Mouse (Mus musculus) kidney, postnatal 36 days (tissue): ENCODE measurements at regions not wholly inside any gene's neighbourhood (a gene's known extent, or its start where the extent isn't known, plus 50 kb on each side); places are given as distances from the start of the nearest gene placed in this dataset.

Experiments
- DNase-seq, 2 experiments: peaks; one replicate each; pipeline ENCODE4 v3.0.0; 2021 to 2022; ENCODE audit warnings: mixed read lengths in 2 of 2

DNA sequence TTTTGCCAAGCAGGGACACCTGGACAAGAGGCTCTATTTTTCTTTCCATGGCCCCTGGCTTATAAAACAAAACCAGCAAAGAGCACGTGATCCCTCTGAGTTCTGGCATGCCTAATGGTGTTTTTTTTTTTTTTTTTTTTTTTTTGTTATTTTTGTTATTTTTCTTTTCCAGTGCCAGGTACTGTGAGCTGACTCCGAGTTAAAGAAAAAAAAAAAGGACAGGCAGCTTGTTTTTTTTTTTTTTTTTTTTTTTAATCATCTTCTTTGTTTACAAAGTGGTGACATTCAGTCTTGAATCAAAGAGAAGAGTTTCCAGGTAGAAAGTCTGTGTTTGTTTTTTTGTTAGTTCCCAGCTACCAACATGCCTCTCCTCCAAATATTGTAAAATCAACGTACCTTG, 263.8 kb downstream of the Bcl11a start:
- no peak for DNase-seq

DNA sequence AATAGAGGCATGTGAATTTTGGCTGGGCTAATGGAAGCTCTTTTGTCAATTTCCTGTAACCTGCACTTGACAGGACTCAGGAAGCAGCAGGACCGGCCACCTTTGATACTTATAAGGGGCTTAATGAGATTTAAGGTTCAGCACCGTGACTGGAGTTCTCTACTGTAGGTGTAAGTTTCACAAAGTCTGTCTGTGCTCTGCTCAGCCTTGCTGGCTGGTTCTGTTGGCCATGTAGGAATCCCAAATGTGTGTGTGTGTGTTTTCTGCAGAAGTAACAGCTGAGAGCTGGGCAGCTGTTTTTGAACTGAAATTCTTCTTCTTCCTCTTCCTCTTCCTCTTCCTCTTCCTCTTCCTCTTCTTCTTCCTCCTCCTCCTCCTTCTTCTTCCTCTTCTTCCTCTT, 264.3 kb downstream of the Bcl11a start:
- no peak for DNase-seq

DNA sequence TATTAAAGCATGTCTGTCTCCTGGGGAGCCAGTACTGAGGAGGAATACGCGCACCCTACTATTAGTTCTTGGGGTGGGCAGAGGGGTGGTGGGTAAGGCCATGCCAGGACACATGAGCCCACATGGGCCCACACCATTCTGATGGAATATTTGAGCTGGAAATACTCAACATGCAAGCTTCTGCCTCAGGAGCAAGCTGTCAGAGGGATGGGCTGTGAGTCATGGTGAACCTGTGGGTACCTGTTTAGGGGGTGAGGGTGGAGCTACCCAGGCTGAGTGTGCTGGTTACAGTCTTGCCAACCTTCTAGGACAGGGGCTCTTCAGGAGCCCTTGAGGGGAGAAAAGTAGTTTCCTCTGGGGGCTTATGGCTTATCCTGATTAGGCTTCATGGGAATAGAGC, 264.9 kb downstream of the Bcl11a start:
- DNase-seq = no peak

DNA sequence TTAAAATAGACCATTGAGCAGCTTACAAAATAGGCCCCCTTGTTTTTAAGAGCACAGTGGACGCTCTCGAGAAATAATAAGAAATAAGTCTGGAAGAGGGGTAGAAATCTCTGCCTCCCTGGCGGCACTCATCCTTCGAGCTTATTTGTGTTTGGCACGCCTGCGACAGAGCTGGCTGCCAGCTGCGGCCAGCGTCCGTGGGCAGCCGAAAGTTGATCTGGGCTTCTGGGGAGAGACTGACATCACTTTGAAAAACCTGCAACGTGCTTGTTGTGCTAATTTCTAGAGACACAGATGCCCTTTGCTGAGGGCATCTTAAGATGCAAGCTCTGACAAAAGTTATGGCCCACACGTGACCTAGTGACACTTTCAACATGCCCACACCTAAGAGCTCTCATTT, 269.4 kb downstream of the Bcl11a start:
- no peak for DNase-seq

DNA sequence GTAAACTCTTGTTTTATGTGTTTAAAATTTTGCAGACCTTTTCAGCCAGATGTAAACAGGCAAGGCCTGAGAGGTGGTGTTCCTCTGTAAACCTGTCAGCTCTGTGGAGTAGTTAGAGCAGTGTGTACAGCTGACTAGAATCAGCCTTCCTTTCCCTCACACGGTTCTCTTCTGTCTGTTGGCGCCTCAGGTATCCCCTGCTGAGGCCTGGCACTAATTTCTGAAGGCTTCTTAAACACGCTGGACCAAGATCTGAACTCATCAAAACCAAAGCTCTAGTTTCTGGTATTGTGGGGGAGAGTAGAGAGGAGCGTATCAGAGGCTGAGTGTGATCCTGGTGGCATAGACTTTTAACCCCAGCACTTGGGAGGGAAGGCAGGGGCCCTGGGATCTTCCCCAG, 270.9 kb downstream of the Bcl11a start:
- DNase-seq = no peak

DNA sequence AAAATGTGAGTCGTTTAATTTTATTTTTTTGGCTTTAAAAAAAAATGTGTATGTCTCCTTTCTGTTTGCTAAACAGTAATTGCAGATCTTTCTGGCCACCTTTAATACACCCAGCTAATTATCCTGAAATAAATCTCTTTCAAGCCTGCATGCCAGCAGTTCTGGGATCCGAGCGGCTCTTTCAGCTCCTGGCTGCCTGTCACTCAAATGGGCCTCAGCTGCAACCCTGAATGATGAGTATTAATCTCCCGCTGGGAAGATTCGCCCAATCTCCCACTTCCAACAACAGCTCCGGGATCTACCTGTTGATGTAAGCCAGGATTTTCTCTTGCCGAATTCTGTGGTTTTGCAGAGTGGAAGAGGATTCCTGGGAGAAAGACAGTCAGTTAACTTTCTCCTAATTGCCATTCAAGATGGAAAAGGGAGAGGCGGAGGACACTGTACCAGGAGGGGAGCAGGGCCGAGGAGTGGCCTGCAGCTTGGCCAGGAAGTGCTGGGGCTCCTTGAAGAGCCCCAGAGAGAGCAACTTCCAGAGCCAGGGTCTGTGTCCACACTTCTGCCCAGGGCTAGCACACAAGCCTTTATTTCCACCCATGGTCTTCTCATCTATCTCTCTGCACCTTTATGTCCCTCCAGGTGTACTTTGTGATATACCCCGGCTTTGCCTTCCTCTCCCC, 272.2 kb downstream of the Bcl11a start:
- no peak for DNase-seq

DNA sequence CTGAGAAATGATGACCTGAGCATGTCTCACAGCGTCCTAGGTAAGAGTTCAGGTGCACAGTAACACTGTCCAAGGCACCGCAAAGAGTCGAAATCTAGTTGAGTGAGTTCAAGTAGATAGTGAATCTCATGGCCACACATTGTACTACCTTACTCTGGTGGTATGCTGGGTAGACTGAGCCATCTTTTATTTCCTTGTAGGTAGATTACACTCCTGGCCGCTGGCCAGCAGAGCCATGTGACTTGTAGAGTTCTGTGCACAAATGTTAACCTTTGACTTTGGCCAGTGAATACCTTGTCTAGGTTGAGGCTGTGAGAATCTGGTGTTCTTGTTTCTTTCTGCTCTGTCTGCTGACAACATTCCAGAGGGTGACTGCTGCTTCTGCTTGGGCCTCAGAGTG, 273.0 kb downstream of the Bcl11a start:
- DNase-seq = peak; percentile 29 to 49

DNA sequence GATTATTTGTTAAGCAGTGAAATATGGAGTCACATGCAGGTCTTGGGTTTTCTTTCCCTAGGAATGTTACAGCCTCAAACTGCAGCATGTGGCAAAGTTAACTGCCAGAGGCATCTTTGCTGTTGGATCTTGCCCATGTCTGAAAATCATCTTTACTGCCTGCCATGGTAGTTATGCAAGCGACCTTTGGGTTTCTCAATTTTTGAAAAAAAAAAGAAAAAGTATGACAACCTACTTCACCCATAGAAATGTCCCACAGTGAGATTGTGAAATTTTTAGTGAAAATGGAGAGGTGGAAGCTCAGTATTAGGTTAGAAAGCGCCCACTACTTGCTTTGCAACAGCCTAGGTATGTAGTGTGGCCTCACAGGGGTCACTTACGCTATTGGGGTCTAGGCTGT, 274.2 kb downstream of the Bcl11a start:
- no peak for DNase-seq

DNA sequence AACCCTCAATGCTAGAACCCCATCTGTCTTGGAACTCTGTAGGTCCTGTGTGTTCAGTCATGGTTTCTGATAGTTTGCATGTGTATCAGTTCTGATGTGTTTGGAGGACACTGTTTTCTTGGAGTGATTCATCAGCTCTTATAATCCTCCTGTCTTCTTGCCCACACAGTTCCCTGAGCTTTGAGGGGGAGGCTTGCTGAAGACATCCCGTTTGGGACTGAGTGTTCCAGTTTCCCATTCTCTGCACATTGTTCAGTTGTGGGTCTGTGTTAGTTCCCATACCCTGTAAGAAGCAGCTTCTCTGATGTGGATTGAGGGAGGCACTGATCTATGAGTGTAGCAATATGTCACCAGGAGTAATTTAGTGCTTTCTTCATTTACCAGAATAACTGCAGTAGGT, 275.2 kb downstream of the Bcl11a start:
- DNase-seq = no peak

DNA sequence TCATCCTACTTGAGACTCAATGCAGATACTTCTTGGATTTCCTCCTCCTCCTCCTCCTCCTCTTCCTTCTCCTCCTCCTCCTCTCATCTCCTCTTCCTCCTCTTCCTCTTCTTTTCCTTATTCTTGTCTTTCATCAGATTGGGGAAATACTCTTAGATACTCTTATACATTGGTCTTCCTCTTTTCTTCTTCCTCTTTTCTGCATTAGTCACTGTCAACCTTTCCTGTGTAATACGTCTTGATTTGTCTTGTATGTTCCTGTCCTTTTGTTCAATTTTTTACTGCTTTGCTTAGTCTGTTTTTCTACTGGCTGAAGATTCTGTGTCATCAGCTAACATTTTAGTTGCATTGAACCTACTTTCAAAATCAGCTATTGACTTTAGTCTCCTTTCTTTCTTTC, 279.5 kb downstream of the Bcl11a start:
- no peak for DNase-seq

DNA sequence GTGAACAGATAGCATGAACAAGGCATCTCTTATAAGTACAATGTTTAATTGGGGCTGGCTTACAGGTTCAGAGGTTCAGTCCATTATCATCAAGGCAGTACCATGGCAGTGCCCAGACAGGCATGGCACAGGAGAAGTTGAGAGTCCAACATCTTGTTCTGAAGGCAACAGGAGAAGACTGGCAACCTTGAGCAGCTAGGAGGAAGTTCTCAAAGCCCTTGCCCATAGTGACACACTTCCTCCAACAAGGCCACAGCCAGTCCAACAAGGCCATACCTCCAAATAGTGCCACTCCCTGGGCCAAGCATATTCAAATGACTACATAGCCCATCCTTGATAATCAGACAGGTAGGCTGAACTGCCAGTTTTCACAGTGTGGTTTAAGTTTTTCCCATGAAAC, 281.2 kb downstream of the Bcl11a start:
- DNase-seq = no peak

DNA sequence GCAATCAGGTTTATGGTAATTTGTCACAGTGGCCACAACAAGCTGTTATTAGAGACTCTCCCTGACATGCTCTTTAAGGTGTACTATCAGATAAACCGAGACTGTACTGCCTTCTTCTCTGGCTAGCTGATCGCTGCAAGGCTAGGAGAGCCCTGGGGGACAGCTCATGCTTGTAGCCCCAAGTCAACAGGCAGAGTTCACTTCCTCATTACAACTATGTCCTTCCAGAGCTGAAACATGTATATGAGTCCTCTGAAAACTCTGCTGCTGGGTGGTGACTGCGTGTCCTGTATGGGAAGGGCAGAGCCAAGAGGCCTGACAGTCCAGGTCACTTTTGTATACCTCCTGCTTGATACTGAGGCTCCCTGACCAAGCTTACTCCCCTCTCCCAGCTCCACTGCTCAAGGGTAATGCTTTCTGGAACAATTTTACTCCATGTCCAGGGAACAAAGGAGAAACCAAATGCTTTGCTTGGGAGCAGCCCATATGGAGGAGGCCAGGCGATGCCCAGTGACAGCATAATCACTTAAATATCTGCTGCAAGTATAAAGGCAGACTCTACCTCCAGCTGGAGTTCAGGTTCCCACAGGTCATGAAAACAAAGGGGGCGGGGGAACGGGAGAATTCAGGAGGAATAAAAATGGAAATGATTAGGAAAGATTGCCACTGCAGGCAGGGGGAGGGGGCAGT, 284.3 kb downstream of the Bcl11a start:
- DNase-seq = no peak

DNA sequence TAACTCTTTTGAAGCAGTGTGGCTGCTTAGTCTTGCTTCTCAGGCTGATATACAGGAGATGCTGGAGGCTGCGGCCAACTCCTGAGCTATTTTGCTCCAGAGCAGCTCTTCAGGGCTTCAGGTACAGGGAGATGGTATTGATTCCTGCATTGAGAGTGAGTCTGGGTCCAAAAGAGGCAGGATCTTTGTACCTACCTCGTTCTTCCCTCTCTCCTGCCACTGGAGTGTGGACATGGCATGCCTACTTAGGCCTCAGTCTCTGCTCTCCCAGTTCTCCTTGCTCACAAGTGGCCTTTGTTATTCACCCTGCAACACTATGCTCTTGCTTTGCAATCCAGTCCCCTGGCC, 284.8 kb downstream of the Bcl11a start:
- no peak for DNase-seq

DNA sequence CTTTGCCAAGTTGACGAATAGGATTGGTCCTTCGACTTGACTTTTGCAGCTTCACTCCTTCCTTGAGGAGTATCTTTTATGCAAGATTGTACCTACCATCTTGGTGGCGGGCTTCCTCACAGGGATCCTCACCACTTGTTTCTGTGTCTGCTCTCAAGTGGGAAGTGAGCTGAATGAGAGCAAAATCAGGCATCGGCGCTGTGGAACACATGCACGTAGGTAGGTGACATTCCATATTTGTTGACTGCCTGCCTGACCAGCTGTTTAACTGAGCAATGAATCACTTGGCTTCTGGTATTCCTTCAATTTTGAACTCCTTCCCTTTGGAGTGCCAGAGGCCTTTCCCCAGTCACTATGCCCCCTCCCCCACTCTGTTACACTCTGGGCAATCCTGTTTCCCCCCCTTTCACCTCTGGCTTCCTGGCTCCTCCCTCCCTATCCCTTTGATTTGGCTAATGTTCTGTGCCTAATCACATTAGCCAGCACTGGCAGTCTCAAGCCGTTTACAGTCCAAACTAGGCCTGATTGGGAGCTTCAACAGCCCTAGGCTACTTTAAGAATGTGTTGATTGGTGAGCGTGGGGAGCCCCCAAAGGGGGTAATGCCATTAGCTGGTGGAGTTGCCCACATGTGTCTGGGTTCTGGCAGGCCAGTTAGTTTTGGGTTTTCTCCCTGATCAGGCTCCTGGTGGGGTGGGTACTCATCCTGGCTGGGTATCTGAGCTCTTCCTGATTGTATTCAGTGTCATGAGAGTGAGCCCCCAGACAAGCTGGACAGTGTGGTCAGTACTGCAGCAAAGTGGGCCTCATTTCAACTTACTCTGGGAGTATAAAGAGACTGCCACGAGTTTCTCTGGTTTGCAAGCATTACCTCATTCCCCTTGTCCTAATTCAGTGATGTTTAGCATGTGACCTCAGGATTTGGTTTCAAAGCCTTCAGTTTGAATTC, 285.8 kb downstream of the Bcl11a start:
- peak in 1 of 2 experiments; percentile 20 for DNase-seq

DNA sequence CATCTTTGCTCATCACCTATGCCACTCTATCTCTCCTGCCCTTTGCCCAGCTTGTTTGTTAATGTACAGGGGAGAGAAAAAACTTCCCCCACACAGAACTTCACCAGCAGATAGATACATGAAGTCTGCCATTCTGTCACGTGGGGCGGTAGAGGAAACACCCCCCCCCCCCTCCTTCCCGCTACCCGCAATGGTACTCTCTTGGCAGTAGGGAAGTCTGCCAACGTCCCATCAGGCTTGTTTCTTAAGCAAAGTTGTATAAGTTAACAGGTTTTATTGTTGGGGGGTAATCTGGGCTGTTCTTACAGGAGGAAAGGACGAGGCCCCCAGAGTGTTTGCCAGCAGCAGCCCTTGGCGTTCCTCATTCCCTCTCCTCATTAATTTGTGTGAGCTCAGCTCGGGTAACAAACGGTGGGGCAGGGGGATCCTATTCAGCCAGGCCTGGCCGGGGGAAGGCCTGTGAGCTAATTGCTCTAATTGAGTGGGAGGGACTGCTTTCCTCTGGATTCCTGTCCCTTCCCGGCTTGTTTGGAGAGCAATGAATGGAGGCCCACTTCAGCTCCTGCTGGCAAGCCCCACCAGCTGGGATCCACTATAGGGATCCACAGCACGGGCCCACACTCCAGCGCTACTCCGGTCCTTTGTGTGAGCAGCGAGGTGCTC, 292.5 kb downstream of the Bcl11a start:
- DNase-seq = no peak

DNA sequence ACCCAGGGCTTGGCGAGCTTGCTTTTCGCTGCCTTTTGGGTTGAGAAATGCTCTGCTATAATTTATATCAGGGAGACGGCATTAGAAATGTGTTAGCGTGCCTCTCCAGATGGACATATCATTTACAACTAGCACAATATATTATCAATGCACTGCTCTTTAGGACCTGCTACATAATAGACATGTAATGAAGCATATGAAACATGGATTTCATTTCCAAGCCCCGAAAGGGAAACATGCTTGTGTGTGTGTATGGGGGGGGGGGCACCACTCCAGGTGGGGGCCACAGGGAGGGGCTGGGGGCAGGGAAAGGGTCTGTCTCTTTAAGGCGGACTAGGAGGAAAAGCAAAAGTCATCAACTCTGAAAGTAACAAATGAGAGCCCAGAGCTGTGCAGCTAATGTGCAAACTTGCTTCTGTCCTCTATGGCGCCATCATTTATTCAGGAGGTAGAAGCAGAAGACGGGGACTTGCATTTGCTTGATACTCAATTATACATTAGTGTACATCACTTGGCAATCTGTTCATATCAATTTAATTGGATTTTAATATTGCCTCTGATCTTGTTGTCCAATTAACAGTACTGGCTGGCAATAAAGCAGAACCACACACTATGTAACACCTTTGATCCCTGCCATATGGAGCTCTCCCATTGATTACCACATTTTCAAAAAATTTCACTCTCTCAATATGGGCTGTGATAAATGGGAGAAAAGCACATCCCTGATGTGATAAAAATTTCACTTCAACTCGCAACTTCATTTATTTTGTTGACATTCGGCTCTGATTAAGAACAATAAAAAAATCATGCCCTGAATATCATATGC, 293.2 kb downstream of the Bcl11a start:
- no peak for DNase-seq

DNA sequence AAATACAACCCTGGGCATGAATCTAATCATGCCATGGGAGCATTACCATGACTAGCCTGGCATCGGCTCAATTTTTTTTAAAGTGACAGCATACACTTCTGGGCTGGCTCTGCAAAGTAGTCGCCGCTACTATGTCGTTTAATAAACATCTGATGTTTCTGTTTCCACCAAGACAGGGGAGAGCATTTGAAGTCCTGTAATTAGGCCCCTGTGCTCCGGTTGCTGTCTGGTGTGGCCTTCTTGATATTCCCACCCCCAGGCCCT, 293.8 kb downstream of the Bcl11a start:
- peak in 1 of 2 experiments; percentile 12 for DNase-seq

DNA sequence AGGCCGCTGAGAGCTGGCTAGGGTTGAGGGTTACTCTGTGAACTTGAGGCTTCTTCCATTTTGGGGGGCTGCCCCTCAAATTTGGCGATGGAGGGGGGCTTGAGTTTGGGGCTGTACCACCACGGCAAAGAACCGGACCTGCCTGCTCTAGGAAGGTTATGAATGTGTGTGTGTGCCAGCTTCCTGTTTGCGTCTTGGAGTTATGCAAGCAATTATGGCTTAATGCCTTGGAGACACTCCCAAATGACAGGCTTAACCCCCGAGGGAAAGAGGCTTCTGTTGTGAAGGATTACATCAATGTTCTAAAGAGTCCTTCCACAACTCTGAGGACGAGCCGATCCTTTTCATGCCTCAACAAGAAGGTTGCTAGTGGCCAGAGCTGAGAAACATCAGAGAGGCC, 294.1 kb downstream of the Bcl11a start:
- peak in 1 of 2 experiments; percentile 18 for DNase-seq

DNA sequence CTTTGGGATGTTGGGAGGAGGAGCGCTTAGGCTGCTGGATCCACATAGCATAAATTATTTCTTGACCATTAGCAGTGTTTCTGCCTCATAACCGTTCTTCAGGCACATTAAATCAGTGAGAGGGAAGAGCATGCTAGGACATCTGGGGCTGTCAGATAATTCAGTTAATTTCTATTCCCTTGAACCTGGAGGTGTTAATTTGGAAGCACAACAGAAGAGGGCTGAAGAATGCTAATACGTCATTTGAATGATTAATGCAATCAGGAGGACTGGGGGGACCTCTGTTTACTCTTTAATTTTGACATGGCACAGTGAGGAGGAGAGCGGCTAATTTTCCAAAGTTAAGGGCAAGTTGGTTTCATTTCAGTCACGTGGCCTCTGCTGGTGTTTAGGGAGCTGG, 294.8 kb downstream of the Bcl11a start:
- DNase-seq = no peak

DNA sequence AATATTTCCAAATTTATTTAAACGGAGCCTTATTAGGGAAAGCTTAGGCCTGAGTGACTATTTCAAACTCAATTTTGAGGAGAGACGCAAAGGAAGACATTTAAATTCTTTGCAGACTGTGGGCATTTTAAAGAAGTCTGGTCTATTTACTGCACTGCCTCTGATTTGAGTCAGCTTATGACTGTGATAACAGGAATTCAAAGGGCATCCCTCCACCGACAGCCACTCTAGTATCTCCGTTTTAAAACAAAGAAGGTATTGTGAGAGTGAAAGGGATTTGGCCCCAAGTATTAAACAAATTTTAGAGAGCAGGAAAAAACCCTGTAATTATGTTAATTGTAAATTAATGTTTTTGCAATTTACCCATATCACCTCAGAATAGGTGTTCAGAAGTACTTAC, 295.4 kb downstream of the Bcl11a start:
- DNase-seq = no peak

DNA sequence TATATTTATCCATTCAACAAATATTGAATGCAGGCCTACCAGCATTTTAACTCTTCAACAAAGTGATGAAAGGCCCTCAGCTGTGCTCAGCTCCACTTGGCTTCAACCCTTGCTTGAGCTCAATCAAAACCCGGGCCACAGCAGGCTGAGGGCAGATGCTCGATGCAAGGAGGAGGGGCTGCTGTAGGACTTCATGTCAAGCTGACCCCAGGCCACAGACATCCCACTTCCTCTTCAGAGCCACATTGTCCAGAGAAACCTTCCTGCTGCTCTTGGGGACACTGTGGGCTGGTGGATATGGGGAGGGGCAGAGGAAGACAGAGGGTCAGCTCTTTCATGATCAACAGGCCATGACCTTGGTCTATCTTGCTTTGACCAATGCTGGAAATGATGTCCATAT, 299.7 kb downstream of the Bcl11a start:
- no peak for DNase-seq

DNA sequence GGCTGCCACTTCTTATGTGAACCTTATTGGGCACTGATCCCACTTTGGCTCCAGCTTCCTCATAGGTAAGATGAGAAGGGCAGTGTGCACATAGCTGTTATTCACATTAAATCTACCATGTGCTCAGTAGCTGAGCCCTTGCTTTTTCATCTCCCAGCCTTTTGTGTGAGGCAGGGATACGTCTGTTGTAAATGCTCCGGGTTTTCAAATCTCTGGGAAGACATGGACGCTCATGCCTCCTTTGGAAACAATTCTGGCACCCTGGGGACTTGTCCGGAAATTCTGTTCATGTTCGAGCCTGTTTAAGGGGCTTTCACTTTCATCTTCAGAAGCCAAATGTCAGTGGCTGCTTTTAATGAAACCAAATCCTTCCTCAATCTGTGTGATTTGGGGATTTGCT, 312.7 kb downstream of the Bcl11a start:
- no peak for DNase-seq

DNA sequence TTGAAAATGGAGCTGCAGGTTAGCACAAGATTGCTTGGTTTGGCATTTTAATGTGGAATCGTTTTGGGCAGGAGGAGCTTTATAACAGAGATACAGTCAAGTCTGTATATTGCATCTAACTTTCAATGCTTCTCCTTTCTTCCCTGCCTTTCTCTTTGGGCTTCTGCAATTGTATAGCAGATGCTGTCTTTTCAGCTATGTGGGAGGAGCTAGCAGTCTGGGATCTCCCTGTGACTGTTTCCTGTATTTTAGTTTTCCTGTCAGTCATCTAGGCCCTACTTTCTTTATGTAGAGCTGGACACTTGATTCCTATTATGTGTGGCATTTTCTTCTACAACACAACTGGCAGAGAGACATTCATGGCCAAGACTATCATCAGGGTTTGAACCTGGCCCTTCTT, 313.5 kb downstream of the Bcl11a start:
- no peak for DNase-seq
